Mouse (Mus musculus): ENCODE results near the gene AC131692.1. TPM values are rescaled to one million over a fixed set of nuclear protein-coding genes. Genes with fewer than 3 reads are reported as not detected.
A peak's percentile ranks its signal among the peaks of the same experiment; 100 is the strongest.

AC131692.1 gene
- polyA plus RNA-seq, 1 experiment from 2014 or later, result not detected

DNA sequence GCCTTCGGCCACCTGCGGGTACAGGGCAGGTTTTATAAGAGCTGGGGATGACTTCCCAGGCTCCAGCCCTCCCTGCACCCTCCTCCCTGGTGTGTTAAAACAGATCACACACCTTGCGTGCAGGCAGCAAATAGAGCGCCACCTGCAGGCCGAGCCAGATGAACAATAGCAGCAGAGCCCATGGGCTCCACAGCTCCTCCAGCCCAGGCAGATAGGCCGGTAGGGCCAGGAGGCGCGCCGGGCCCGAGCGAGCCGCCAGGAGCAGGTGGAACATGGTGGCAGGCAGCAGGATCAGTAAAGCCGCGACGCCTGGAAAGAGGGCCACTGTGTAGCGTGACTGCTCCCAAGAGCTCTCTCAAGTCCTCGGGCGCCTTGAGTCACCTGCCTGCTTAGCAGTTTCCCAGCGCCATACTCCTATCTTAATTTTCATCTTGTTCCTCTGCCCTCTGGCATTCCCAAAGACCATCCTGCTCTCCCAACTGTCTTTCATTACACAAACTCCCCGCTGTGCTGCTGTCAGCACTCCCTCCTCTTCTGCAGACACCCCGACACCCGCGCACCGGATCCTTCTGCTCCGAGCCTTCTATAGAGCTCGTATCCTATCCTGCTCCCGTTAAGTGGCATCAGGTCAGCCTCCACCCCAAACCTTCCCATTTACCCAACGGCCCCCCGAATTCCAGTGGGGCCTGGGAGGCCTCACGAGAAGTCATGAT lies 27.1 kb upstream of the AC131692.1 start:
- peak overlapping the region; percentile 90 for H3K27ac ChIP-seq (ENCODE audit: low read length)
- under 1% methylated on average over 30 of the region's 30 CpGs for WGBS

DNA sequence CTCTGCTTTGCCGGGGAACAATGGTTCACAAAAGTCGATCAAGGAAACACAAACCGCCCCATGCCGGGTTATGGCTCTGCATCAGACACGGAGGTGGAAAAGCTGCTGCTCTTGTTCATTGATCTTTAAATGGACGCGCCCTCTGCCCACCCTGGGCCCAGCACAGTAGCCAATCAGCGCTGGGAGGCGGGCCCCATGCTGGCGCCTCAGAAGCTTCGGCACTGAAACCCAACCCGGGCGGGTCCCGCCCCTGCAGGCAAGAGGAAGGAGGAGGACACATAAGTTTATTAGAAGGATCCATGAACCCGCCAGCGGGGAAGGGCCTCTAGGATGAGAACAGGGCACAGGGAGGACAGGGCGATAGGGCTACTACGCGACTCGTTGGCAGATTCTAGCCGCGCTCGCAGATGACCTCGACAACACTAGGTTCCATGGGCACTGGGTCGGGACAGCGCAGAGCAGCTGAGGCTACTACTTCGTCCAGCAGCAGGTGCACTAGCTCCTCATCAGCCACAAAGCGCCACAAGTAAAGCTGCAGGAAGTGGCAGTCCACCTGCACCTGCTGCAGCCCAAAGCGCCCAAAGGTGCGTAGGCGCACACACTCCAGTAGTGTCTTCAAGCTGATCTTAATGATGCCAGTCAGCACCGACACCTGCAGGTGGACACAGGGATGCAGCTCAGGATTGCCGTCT lies 26.3 kb upstream of the AC131692.1 start, which contains the start of gene Tm7sf2:
TSS of gene Tm7sf2 (minus strand) at position 650 of the 692 bp plus-strand sequence.
- peak within 1 kb of the TSS; percentile 73 for H3K4me3 ChIP-seq (replicated peaks; ENCODE audit: low read length)
- no peaks in the 10 kb centered on the region for H3K27me3 ChIP-seq (replicated peaks; ENCODE audit: control insufficient read depth, insufficient read depth, low read length)
- peak within 1 kb of the TSS; percentile 90 for H3K27ac ChIP-seq (ENCODE audit: low read length)
- ATAC-seq, result peak; percentile 94
- H3K9me3 ChIP-seq (ENCODE audit: control insufficient read depth, low read length), result no peaks in the 10 kb centered on the region
- peaks cover 12% of the 10 kb centered on the region for H3K36me3 ChIP-seq (ENCODE audit: control insufficient read depth, insufficient read depth)
- WGBS, result 9% methylated on average over 32 of the region's 33 CpGs
- H3K4me2 ChIP-seq (ENCODE audit: low read length), result peak within 1 kb of the TSS; percentile 99
- peak within 1 kb of the TSS; percentile 84 for H3K9ac ChIP-seq (replicated peaks; ENCODE audit: low read depth, low read length)
- H3K4me1 ChIP-seq (replicated peaks; ENCODE audit: control insufficient read depth, insufficient read depth, low read length), result peaks cover 22% of the 10 kb centered on the region

More for the DNA sequence above, 27.1 kb upstream of the AC131692.1 start:
- no peaks in the 10 kb centered on the region for H3K9me3 ChIP-seq (ENCODE audit: control insufficient read depth, low read length)
- H3K4me2 ChIP-seq (ENCODE audit: low read length), result peak overlapping the region; percentile 99
- H3K27me3 ChIP-seq (replicated peaks; ENCODE audit: control insufficient read depth, insufficient read depth, low read length), result no peaks in the 10 kb centered on the region
- H3K36me3 ChIP-seq (ENCODE audit: control insufficient read depth, insufficient read depth), result peaks cover 12% of the 10 kb centered on the region
- peak overlapping the region; percentile 84 for H3K9ac ChIP-seq (replicated peaks; ENCODE audit: low read depth, low read length)
- ATAC-seq, result peak; percentile 65
- peaks cover 29% of the 10 kb centered on the region for H3K4me1 ChIP-seq (replicated peaks; ENCODE audit: control insufficient read depth, insufficient read depth, low read length)
- H3K4me3 ChIP-seq (replicated peaks; ENCODE audit: low read length), result peak overlapping the region; percentile 73

DNA sequence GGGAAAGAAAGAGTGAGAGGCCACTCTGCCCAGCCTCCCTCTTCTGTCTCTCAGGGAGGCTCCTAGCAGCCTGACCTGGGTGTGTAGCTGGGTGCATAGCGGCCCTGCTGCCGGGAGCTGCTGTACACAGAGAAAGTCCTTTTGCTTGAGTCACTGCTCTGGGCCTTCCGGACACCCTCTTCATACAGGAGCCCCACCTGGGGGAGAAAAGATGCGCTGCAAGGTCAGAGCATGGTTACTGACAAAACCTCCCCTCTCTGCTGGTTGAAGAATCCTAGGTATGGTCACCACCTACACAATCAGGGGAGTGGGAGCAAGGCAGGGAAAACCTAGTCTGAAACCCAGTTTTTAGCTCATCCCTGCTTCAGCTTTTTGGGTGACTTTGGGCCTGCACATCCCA lies 25.3 kb upstream of the AC131692.1 start:
- H3K4me2 ChIP-seq (ENCODE audit: low read length), result no peak overlapping the region
- ATAC-seq, result no peak
- H3K9ac ChIP-seq (replicated peaks; ENCODE audit: low read depth, low read length), result no peak overlapping the region
- 81% methylated on average over 4 of the region's 4 CpGs for WGBS
- peaks cover 12% of the 10 kb centered on the region for H3K36me3 ChIP-seq (ENCODE audit: control insufficient read depth, insufficient read depth)
- H3K4me3 ChIP-seq (replicated peaks; ENCODE audit: low read length), result no peak overlapping the region
- no peak overlapping the region for H3K27ac ChIP-seq (ENCODE audit: low read length)
- no peaks in the 10 kb centered on the region for H3K9me3 ChIP-seq (ENCODE audit: control insufficient read depth, low read length)
- no peaks in the 10 kb centered on the region for H3K27me3 ChIP-seq (replicated peaks; ENCODE audit: control insufficient read depth, insufficient read depth, low read length)
- H3K4me1 ChIP-seq (replicated peaks; ENCODE audit: control insufficient read depth, insufficient read depth, low read length), result peaks cover 20% of the 10 kb centered on the region

DNA sequence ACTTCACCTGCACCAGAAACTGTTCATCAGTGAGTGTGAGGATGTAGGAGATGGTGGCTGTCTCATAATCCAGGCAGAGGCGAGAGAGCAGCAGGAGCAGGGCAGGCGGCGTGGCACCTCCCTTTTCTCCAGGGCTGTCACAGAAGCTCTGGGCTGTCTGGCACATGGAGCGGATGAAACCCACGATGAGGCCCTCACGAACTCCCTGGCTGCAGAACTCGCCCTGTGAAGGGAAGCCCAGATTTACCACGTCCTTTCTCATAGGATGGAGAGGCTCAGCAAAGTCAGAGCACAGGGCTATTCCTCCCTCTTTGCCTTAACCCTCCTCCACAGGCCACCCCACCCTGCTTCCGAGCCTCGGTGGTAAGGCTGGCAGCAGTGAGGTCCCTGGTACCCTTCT lies 24.4 kb upstream of the AC131692.1 start:
- no peaks in the 10 kb centered on the region for H3K27me3 ChIP-seq (replicated peaks; ENCODE audit: control insufficient read depth, insufficient read depth, low read length)
- H3K4me1 ChIP-seq (replicated peaks; ENCODE audit: control insufficient read depth, insufficient read depth, low read length), result peaks cover 20% of the 10 kb centered on the region
- WGBS, result 91% methylated on average over 10 of the region's 10 CpGs

DNA sequence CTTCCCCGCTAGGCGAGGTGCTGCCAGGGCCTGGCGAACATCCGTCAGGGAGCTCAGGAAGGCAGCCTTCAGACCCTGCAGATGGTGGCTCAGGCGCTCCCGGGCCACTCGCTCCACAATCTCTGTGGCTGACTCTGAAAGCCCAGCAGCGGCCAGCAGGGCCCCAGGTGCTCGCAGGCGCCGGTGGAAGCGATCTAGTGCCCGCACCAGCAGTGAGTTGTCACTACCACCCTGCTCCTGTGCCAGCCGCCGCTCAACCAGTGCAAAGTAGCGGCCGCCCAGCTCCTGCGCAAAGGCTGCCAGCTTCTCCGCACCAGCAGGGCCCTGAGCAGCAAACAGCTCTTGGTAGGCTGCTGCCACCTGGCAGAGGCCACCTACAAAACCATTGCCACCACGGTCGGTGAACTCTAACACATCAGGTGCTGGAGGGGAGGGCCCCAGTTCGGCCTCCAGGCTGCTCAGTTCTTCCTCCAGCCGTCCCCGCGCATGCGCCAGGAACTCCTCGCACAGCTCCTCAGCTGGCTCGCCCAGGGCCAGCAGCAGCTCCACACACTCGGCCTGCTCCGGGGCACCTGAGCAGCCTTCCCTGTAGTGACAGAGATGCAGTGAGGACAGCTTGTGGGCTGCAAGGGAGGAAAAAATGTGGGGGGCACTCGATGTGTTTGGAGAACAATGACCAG lies 23.5 kb upstream of the AC131692.1 start:
- peaks cover 22% of the 10 kb centered on the region for H3K4me1 ChIP-seq (replicated peaks; ENCODE audit: control insufficient read depth, insufficient read depth, low read length)
- WGBS, result 89% methylated on average over 31 of the region's 31 CpGs

More for the DNA sequence above, 24.4 kb upstream of the AC131692.1 start:
- no peaks in the 10 kb centered on the region for H3K9me3 ChIP-seq (ENCODE audit: control insufficient read depth, low read length)
- no peak overlapping the region for H3K4me3 ChIP-seq (replicated peaks; ENCODE audit: low read length)
- H3K4me2 ChIP-seq (ENCODE audit: low read length), result no peak overlapping the region
- peaks cover 12% of the 10 kb centered on the region for H3K36me3 ChIP-seq (ENCODE audit: control insufficient read depth, insufficient read depth)
- H3K9ac ChIP-seq (replicated peaks; ENCODE audit: low read depth, low read length), result no peak overlapping the region
- no peak overlapping the region for H3K27ac ChIP-seq (ENCODE audit: low read length)
- no peak for ATAC-seq

DNA sequence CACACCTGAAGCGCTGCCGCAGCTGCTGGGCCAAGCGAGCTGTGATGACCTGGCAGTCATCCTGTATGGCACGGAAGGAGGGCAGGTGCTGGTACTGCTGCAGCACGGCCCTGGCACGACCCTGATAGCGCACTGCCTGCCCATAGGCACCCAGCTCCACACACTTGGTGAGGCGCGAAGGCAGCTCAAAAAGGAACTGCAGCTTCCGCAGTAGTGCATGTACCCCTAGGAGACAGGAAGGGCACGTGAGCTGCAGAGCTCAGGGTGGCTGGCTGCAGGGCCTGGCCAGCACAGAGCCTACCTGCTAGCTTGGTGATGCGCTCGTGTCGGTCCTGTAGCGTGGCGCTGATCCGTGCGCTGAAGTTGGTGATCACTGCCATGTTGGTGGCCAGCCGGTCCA lies 23.0 kb upstream of the AC131692.1 start:
- H3K9ac ChIP-seq (replicated peaks; ENCODE audit: low read depth, low read length), result no peak overlapping the region
- no peak for ATAC-seq
- H3K4me3 ChIP-seq (replicated peaks; ENCODE audit: low read length), result no peak overlapping the region
- H3K27me3 ChIP-seq (replicated peaks; ENCODE audit: control insufficient read depth, insufficient read depth, low read length), result no peaks in the 10 kb centered on the region
- peaks cover 24% of the 10 kb centered on the region for H3K4me1 ChIP-seq (replicated peaks; ENCODE audit: control insufficient read depth, insufficient read depth, low read length)
- 95% methylated on average over 19 of the region's 19 CpGs for WGBS
- no peaks in the 10 kb centered on the region for H3K9me3 ChIP-seq (ENCODE audit: control insufficient read depth, low read length)
- no peak overlapping the region for H3K4me2 ChIP-seq (ENCODE audit: low read length)
- peaks cover 12% of the 10 kb centered on the region for H3K36me3 ChIP-seq (ENCODE audit: control insufficient read depth, insufficient read depth)
- H3K27ac ChIP-seq (ENCODE audit: low read length), result no peak overlapping the region

More for the DNA sequence above, 23.5 kb upstream of the AC131692.1 start:
- Histone ChIP-seq H3K9ac (replicated peaks; ENCODE audit: low read depth, low read length) (no peak overlapping the region), H3K4me3 (replicated peaks; ENCODE audit: low read length) (no peak overlapping the region), H3K36me3 (ENCODE audit: control insufficient read depth, insufficient read depth) (peaks cover 12% of the 10 kb centered on the region), H3K4me2 (ENCODE audit: low read length) (no peak overlapping the region), H3K9me3 (ENCODE audit: control insufficient read depth, low read length) (no peaks in the 10 kb centered on the region), H3K27ac (ENCODE audit: low read length) (no peak overlapping the region), H3K27me3 (replicated peaks; ENCODE audit: control insufficient read depth, insufficient read depth, low read length) (no peaks in the 10 kb centered on the region)
- no peak for ATAC-seq

DNA sequence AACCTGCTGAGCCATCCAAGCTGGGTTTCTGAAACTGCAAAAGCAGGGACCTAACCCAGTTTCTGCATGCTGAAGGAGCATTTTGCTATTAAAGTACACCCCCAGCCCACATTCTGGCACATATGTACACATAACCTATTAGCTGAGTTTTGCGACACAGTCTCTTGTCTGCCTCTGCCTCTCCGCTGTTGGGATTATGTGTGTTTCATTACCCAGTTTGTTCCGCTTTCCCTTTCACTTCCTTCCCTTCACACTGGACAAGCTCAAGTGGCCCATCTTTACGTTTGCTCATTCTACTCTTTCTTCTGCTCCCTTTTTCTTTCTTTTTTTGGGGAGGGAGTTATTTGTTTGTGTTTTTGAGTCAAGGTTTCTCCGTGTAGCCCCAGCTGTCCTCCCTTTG lies 20.3 kb upstream of the AC131692.1 start:
- no peak for ATAC-seq
- 93% methylated on average over 5 of the region's 5 CpGs for WGBS
- Histone ChIP-seq H3K9me3 (ENCODE audit: control insufficient read depth, low read length) (no peaks in the 10 kb centered on the region), H3K27ac (ENCODE audit: low read length) (no peak overlapping the region), H3K27me3 (replicated peaks; ENCODE audit: control insufficient read depth, insufficient read depth, low read length) (no peaks in the 10 kb centered on the region), H3K36me3 (ENCODE audit: control insufficient read depth, insufficient read depth) (peaks cover 11% of the 10 kb centered on the region), H3K4me1 (replicated peaks; ENCODE audit: control insufficient read depth, insufficient read depth, low read length) (peaks cover 17% of the 10 kb centered on the region), H3K4me3 (replicated peaks; ENCODE audit: low read length) (no peak overlapping the region), H3K9ac (replicated peaks; ENCODE audit: low read depth, low read length) (no peak overlapping the region), H3K4me2 (ENCODE audit: low read length) (no peak overlapping the region)

DNA sequence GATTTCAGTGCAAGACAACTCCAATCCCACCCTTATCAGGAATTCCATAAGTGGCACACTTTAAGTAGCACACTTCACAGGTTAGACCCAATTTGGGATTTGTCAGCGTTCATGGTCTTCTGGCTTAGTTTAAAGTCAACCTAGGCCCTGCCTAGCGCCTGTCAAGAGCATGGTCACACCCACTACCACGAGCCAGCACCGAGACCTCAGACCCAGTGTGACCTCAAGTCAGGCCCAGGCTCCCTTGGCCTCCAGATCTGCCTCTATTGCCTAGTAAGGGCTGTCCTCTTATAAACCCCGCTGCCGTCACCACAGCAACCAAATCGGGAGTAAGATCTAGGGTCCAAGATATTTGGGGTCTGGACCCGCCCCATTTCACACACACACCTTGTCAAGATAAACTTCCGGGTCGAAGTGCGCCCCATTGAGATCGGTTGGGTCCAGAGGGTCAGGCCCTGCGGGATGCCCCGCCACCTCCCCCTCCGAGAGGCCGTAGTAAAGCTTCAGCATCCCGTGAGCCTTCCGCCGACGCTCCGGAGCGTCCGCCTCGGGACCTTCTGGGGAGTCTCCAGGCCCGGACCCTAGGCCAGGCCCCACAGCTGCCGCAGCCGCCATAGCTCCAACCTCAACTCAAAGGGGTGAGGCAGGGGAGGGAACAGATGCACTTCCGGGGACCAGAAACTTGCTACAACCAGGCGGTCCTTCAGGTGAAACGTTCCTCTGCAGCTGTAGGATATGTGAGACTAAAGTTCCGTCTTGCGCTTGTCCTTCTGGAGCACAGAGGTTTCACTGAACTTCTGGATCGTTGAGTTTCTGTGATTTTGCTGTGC lies 17.4 kb upstream of the AC131692.1 start, which contains the start of gene Vps51:
TSS of gene Vps51 (minus strand) at position 668 of the 830 bp plus-strand sequence.
- Histone ChIP-seq H3K9ac (replicated peaks; ENCODE audit: low read depth, low read length) (peak within 1 kb of the TSS; percentile 76), H3K27ac (ENCODE audit: low read length) (peak within 1 kb of the TSS; percentile 82), H3K4me3 (replicated peaks; ENCODE audit: low read length) (peak within 1 kb of the TSS; percentile 65), H3K36me3 (ENCODE audit: control insufficient read depth, insufficient read depth) (peaks cover 11% of the 10 kb centered on the region), H3K27me3 (replicated peaks; ENCODE audit: control insufficient read depth, insufficient read depth, low read length) (no peaks in the 10 kb centered on the region), H3K4me2 (ENCODE audit: low read length) (peak within 1 kb of the TSS; percentile 94), H3K4me1 (replicated peaks; ENCODE audit: control insufficient read depth, insufficient read depth, low read length) (peaks cover 17% of the 10 kb centered on the region), H3K9me3 (ENCODE audit: control insufficient read depth, low read length) (no peaks in the 10 kb centered on the region)
- 2% methylated on average over 33 of the region's 33 CpGs for WGBS
- ATAC-seq, result peak; percentile 93

Measured in forebrain, embryonic 16.5 days (tissue).